Mouse (Mus musculus) T-helper 2 cell (primary cell): ENCODE data around the gene Gm21974.
"Not testable (repeated sequence)": the region's sequence is repeated elsewhere in the genome, so short reads cannot be mapped to it uniquely, and the experiment has no call there.

Source experiments
- in situ Hi-C: fragments of 300-600 bp; cut with MboI, MseI; formaldehyde crosslinking; loops from one replicate; pipeline ENCODE4 v1.15.1; 2025; ENCODE audit warnings: high pct_unique_total_duplicates

The Gm21974 gene

GRCm38 (mm10) chr7:127895442-127895841 lies at the start of gene Gm21974, which contains the start of gene Vkorc1:
TSS of gene Gm21974 (minus strand) at chr7:127895454.
TSS of gene Vkorc1 (minus strand) at chr7:127895617.
- in situ Hi-C loops: no loop called here

GRCm38 (mm10) chr7:127944614-127945013 lies 49.4 kb upstream of the Gm21974 start:
- in situ Hi-C loops: no loop called here

GRCm38 (mm10) chr7:127942097-127942496 lies 46.8 kb upstream of the Gm21974 start:
- in situ Hi-C loops: not testable (repeated sequence)

GRCm38 (mm10) chr7:127936216-127936884 lies 41.1 kb upstream of the Gm21974 start:
- in situ Hi-C loops: no loop called here

GRCm38 (mm10) chr7:127935748-127936159 lies 40.5 kb upstream of the Gm21974 start:
- in situ Hi-C loops: no loop called here

GRCm38 (mm10) chr7:127935028-127935722 lies 39.9 kb upstream of the Gm21974 start:
- in situ Hi-C loops: no loop called here

GRCm38 (mm10) chr7:127934075-127934474 lies 38.8 kb upstream of the Gm21974 start:
- in situ Hi-C loops: no loop called here

- in situ Hi-C loops: no loop called here
Measured at GRCm38 (mm10) chr7:127932273-127933031, 37.2 kb upstream of the Gm21974 start.

GRCm38 (mm10) chr7:127931351-127932135 lies 36.3 kb upstream of the Gm21974 start:
- in situ Hi-C loops: no loop called here

- in situ Hi-C loops: no loop called here
Measured at GRCm38 (mm10) chr7:127930636-127931035, 35.4 kb upstream of the Gm21974 start.

- in situ Hi-C loops: no loop called here
Measured at GRCm38 (mm10) chr7:127929923-127930322, 34.7 kb upstream of the Gm21974 start, which contains the start of gene Prss8. TSS of gene Prss8 (minus strand) at chr7:127930104.

- in situ Hi-C loops: no loop called here
Measured at GRCm38 (mm10) chr7:127928596-127928995, 33.3 kb upstream of the Gm21974 start.

- in situ Hi-C loops: no loop called here
Measured at GRCm38 (mm10) chr7:127927726-127928125, 32.5 kb upstream of the Gm21974 start.

GRCm38 (mm10) chr7:127926846-127927245 lies 31.6 kb upstream of the Gm21974 start:
- in situ Hi-C loops: no loop called here

- in situ Hi-C loops: no loop called here
Measured at GRCm38 (mm10) chr7:127926066-127926465, 30.8 kb upstream of the Gm21974 start.

- in situ Hi-C loops: no loop called here
Measured at GRCm38 (mm10) chr7:127925252-127925651, 30.0 kb upstream of the Gm21974 start.

- in situ Hi-C loops: loop anchor here (5.0 kb wide), 1 partner anchor 39 kb away; no protein-coding TSS in a partner anchor
Measured at GRCm38 (mm10) chr7:127923714-127924113, 28.5 kb upstream of the Gm21974 start.

- in situ Hi-C loops: loop anchor here (5.0 kb wide), 1 partner anchor 40 kb away; no protein-coding TSS in a partner anchor
Measured at GRCm38 (mm10) chr7:127922451-127923275, 27.4 kb upstream of the Gm21974 start.

- in situ Hi-C loops: loop anchor here (5.0 kb wide), 1 partner anchor 41 kb away; no protein-coding TSS in a partner anchor
Measured at GRCm38 (mm10) chr7:127921516-127921915, 26.3 kb upstream of the Gm21974 start.

GRCm38 (mm10) chr7:127919290-127919689 lies 24.0 kb upstream of the Gm21974 start:
- in situ Hi-C loops: no loop called here
